Mouse (Mus musculus) hindbrain, postnatal 0 days (tissue): ENCODE results near the gene Iars. TPM values are rescaled to one million over a fixed set of nuclear protein-coding genes. Genes with fewer than 3 reads are reported as not detected.
"Not testable (repeated sequence)": the region's sequence is repeated elsewhere in the genome, so short reads cannot be mapped to it uniquely, and the experiment has no call there.

Source experiments
- ATAC-seq: fragments of 200-750 bp; cut with Nextera tagmentation; 2 replicates; pipeline ENCODE4 v1.8.0; 2017; ENCODE audit warnings: mild to moderate bottlenecking, moderate TSS enrichment, moderate library complexity
- DNase-seq: peaks from one replicate; pipeline ENCODE4 v3.0.0-alpha.2; 2015; ENCODE audit warnings: low spot score
- H3K27ac ChIP-seq: fragments of 300-500 bp; sonication (generic); 2 replicates; pipeline ENCODE4 v1.5.1; 2014; ENCODE audit warnings: mild to moderate bottlenecking
- H3K27me3 ChIP-seq: fragments of 300-500 bp; sonication (generic); 2 replicates; pipeline ENCODE4 v1.6.1; 2014; ENCODE audit warnings: low read length, mixed read lengths; ENCODE audit not compliant: insufficient read depth
- H3K36me3 ChIP-seq: fragments of 300-500 bp; sonication (generic); 2 replicates; pipeline ENCODE4 v1.6.1; 2014; ENCODE audit warnings: low read length, mixed read lengths; ENCODE audit not compliant: insufficient read depth
- H3K4me1 ChIP-seq: fragments of 300-500 bp; sonication (generic); 2 replicates; pipeline ENCODE4 v1.6.1; 2014; ENCODE audit warnings: antibody characterized with exemption, low read length, mixed read lengths; ENCODE audit not compliant: insufficient read depth
- H3K4me2 ChIP-seq: fragments of 300-500 bp; sonication (generic); 2 replicates; pipeline ENCODE4 v1.6.1; 2014; ENCODE audit warnings: low read depth, mild to moderate bottlenecking, low read length, moderate library complexity, mixed read lengths
- H3K4me3 ChIP-seq: fragments of 300-500 bp; sonication (generic); 2 replicates; pipeline ENCODE4 v1.5.1; 2014; ENCODE audit warnings: low read length
- H3K9ac ChIP-seq: fragments of 300-500 bp; sonication (generic); replicated peaks from 2 replicates; pipeline ENCODE4 v1.6.1; 2014; ENCODE audit warnings: mild to moderate bottlenecking, low read length, moderate library complexity, mixed read lengths
- H3K9me3 ChIP-seq: fragments of 300-500 bp; sonication (generic); 2 replicates; pipeline ENCODE4 v1.6.1; 2016; ENCODE audit warnings: low read length, mixed read lengths
- CTCF ChIP-seq: IDR thresholded peaks from 2 replicates; pipeline ENCODE4 v1.5.1; 2016; ENCODE audit warnings: antibody characterized with exemption, control low read depth, low read depth
- WGBS: fragments of 180-500 bp; shearing (Covaris S2); extraction: QIAGEN DNeasy Blood & Tissue Kit; methylation state at CpG from one replicate; pipeline ENCODE4 v1.1.7; 2014; 5-methylcytosine and 5-hydroxymethylcytosine counted together
- polyA plus RNA-seq: library from polyadenylated mRNA; unstranded; fragments of >200 nt; fragmentation: Nextera tagmentation; extraction: Ambion mirVana; gene quantifications from 2 replicates; pipeline ENCODE4 v1.2.1, GENCODE M21; 2015
- total RNA-seq: library from RNA; depleted of rRNA; stranded (reverse); fragments of >200 nt; gene quantifications from 2 replicates; pipeline ENCODE4 v1.2.3, GENCODE M21; 2014; rRNA removed

Gene Iars
- total and polyA plus RNA-seq, 2 experiments from 2014 or later: 22.8 to 29.2 TPM

- Histone ChIP-seq H3K9ac (no peak overlapping the region), H3K4me2 (no peak overlapping the region), H3K27me3 (no peaks in the 10 kb centered on the region), H3K4me3 (no peak overlapping the region), H3K27ac (no peak overlapping the region), H3K36me3 (no peaks in the 10 kb centered on the region), H3K4me1 (no peaks in the 10 kb centered on the region), H3K9me3 (no peaks in the 10 kb centered on the region)
- 0 out of 2 replicates have a peak, but pooled peaks have one; percentile 47 for ATAC-seq
- DNase-seq: peak; percentile 15
- TF ChIP-seq CTCF: no peak
- 54% methylated on average over 8 of the region's 8 CpGs for WGBS
These were observed 83.4 kb downstream of the Iars start for GRCm38 (mm10) chr13:49765306-49765705.

- Histone ChIP-seq H3K4me1 (no peaks in the 10 kb centered on the region), H3K9ac (no peak overlapping the region), H3K36me3 (no peaks in the 10 kb centered on the region), H3K4me3 (no peak overlapping the region), H3K4me2 (no peak overlapping the region), H3K27me3 (no peaks in the 10 kb centered on the region), H3K27ac (no peak overlapping the region), H3K9me3 (no peaks in the 10 kb centered on the region)
- TF ChIP-seq CTCF: no peak
- DNase-seq: no peak
- ATAC-seq: no peak
- WGBS: 52% methylated on average over 9 of the region's 9 CpGs
These were observed 84.4 kb downstream of the Iars start for GRCm38 (mm10) chr13:49766269-49766668.

- DNase-seq: no peak
- ATAC-seq: no peak
- Histone ChIP-seq H3K4me1 (no peaks in the 10 kb centered on the region), H3K27ac (no peak overlapping the region), H3K4me3 (no peak overlapping the region), H3K4me2 (no peak overlapping the region), H3K9me3 (no peaks in the 10 kb centered on the region), H3K27me3 (no peaks in the 10 kb centered on the region), H3K36me3 (no peaks in the 10 kb centered on the region), H3K9ac (no peak overlapping the region)
- TF ChIP-seq CTCF: no peak
- WGBS: 86% methylated on average over 2 of the region's 2 CpGs
These were observed 86.1 kb downstream of the Iars start for GRCm38 (mm10) chr13:49768048-49768447.

GRCm38 (mm10) chr13:49769111-49769510, 87.2 kb downstream of the Iars start:
- H3K9ac ChIP-seq: no peak overlapping the region
- no peak overlapping the region for H3K4me3 ChIP-seq
- H3K4me1 ChIP-seq: no peaks in the 10 kb centered on the region
- no peaks in the 10 kb centered on the region for H3K9me3 ChIP-seq
- H3K27ac ChIP-seq: no peak overlapping the region
- no peak for TF ChIP-seq CTCF
- DNase-seq (no peak), ATAC-seq (no peak)
- no peak overlapping the region for H3K4me2 ChIP-seq
- 82% methylated on average over 16 of the region's 16 CpGs for WGBS
- no peaks in the 10 kb centered on the region for H3K27me3 ChIP-seq
- no peaks in the 10 kb centered on the region for H3K36me3 ChIP-seq

- not testable (repeated sequence) for H3K27me3 ChIP-seq, H3K9me3 ChIP-seq, H3K4me1 ChIP-seq, H3K4me3 ChIP-seq, H3K36me3 ChIP-seq, H3K27ac ChIP-seq, H3K9ac ChIP-seq, H3K4me2 ChIP-seq, DNase-seq, ATAC-seq
These were observed 89.6 kb downstream of the Iars start for GRCm38 (mm10) chr13:49771536-49771935.

Other genes starting within 250 kb of the Iars start
- gene Tes3-ps, start 188.8 kb upstream of the Iars start, total RNA-seq: 0.14 and 0.16 TPM in 2 replicates
- gene Tes3-ps, start 188.8 kb upstream of the Iars start, polyA plus RNA-seq: 0.51 and 0.64 TPM in 2 replicates
- gene Ecm2, start 177.3 kb upstream of the Iars start, total RNA-seq: 2.6 and 4.6 TPM in 2 replicates
- 2.9 and 3.0 TPM in 2 replicates for gene Ecm2, start 177.3 kb upstream of the Iars start, polyA plus RNA-seq
- 0.21 and 0.40 TPM in 2 replicates for gene Aspn, start 137.7 kb upstream of the Iars start, total RNA-seq
- 0.93 and 1.0 TPM in 2 replicates for gene Aspn, start 137.7 kb upstream of the Iars start, polyA plus RNA-seq
- 1.4 and 1.5 TPM in 2 replicates for gene Omd, start 99.6 kb upstream of the Iars start, total RNA-seq
- 1.4 and 2.0 TPM in 2 replicates for gene Omd, start 99.6 kb upstream of the Iars start, polyA plus RNA-seq
- gene Ogn, start 74.1 kb upstream of the Iars start, total RNA-seq: 6.9 and 9.4 TPM in 2 replicates
- 14.5 and 14.9 TPM in 2 replicates for gene Ogn, start 74.1 kb upstream of the Iars start, polyA plus RNA-seq
- gene Cenpp, start 29.3 kb upstream of the Iars start, total RNA-seq: 2.4 and 5.5 TPM in 2 replicates
- 9.7 and 10.2 TPM in 2 replicates for gene Cenpp, start 29.3 kb upstream of the Iars start, polyA plus RNA-seq
- gene Nol8, start 29.0 kb upstream of the Iars start, total RNA-seq: 5.4 and 5.7 TPM in 2 replicates
- 13.6 and 13.8 TPM in 2 replicates for gene Nol8, start 29.0 kb upstream of the Iars start, polyA plus RNA-seq
- gene Gm30302, start 116.9 kb downstream of the Iars start, total RNA-seq: not detected in 2 replicates
- not detected in 2 replicates for gene Gm30302, start 116.9 kb downstream of the Iars start, polyA plus RNA-seq